Mouse (Mus musculus) liver, adult (tissue): ENCODE data around the gene Wbp2.

Experiments
- GATA4 ChIP-seq: IDR thresholded peaks from 2 replicates; pipeline ENCODE4 v1.6.1; 2014; ENCODE audit warnings: mild to moderate bottlenecking, low read length; ENCODE audit not compliant: insufficient replicate concordance

Gene Wbp2

DNA sequence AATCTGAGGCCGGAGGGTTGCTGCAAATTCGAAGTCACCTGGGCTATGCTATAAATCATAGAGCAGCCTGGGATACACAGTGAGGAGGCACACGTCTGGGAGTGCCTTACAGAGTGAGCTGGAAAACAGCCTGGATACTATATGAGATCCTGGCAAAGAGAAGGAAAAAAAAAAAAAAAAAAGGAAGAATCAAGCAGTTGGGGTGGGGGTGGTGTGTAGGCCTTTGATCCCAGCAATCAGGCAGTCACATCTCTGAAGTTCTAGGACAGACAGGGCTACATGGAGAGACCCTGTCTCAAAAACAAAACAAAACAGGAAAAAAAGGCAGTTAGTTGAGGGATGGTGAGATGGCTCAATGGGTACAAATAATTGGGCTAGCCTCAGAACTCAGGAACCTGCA is 50.1 kb downstream of the Wbp2 start:
- no peak for TF ChIP-seq GATA4

DNA sequence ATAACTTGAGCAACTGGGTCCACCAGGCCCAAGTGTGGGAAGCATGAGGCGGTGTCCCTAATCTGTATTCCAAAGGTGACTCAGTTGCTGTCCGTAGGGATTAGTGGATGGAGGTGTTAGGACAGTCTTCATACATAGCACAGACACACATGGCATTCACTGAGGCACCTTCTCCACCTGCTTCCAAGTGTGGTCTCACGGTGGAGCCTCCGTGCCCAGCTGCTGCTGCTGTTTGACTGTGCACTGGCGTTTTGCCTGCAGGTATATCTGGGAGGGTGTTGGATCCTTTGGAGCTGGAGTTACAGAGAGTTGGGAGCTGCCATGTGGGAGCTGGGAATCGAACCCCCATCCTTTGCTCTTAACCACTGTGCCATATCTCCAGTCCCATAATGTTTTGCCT is 52.2 kb downstream of the Wbp2 start:
- no peak for TF ChIP-seq GATA4

DNA sequence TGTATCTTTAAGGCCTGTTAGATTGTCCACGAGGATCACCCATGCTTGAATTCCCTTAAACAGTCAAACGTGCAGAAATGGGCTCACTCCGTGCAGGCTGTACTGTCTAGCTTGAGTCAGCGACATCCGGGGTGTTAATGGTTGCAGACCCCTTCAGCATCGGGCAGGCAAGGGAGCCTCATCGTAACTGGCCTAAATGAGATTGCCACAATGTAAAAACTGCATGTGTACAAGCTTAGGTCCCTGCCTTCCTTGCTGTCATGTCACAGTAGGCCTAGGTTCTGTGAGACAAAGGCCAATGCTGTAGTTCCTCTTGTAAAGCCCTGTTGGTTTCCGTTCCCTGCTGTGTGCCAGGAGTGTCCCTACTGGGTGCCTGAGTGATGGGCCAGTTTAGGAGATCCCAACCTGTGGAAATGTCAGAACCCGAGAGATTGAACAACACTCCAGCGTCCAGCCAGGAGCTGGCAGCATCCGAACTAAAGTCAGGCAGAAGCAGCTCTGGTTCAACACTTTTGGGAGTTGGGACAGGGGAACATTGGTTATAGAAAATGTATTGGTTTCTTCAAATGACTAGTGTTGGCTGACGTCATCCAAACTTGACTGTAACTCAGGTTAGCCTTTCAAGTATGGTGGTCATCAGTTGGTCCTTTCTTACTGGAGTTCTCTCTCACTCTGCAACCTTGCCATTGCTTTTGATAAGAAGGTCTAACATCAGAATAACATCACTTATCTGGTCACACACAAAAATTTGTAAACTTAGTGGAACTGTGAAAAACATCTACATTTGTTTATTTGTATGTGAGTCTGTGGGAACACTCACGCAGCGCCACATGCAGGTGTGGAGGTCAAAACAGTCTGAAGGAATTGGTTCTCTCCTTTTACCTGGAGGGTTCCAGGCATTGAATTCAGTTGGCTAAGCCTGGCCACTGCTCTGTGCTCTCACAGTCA is 55.6 kb downstream of the Wbp2 start:
- TF ChIP-seq GATA4, result no peak

DNA sequence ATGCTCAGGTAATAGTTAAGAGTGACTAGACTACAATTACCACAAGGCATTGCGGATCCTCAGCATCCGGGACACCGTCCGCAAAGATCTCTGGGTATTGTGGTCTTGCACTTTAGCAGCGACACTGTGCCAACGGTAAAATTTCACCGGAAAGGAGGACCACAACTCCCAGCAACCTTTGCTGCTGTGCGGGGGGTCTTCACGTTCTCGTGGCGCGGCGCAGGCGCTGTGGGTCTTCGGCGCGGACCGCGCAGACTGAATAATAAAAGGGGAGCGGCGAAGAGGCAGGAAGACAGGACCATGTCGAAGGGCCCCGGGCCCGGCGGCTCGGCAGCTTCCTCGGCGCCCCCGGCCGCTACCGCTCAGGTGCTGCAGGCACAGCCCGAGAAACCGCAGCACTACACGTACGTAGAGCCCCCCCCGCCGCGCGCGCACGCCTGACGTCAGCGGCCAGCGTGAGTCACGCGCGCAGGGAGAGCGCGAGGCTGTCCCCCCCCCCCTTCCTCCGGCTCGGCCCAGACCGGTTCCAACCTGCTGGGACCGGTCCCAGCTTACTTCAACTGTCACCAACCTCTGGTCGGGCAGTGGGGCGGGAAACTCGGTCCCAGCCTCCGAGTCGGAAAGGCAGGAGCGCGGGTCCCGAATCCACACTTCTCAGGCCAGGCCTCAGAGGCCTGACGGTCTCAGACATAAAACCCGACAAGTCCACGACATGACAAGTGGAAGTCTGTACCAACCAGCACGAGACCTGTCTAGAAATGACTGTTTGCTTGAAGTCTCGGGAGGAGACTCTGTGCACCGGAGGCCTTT is 56.5 kb downstream of the Wbp2 start, which contains the start of gene Unk:
TSS of gene Unk (plus strand) at position 235 of the 810 bp plus-strand sequence.
- TF ChIP-seq GATA4, result 0 out of 2 replicates have a peak, but pooled peaks have one; percentile 9

DNA sequence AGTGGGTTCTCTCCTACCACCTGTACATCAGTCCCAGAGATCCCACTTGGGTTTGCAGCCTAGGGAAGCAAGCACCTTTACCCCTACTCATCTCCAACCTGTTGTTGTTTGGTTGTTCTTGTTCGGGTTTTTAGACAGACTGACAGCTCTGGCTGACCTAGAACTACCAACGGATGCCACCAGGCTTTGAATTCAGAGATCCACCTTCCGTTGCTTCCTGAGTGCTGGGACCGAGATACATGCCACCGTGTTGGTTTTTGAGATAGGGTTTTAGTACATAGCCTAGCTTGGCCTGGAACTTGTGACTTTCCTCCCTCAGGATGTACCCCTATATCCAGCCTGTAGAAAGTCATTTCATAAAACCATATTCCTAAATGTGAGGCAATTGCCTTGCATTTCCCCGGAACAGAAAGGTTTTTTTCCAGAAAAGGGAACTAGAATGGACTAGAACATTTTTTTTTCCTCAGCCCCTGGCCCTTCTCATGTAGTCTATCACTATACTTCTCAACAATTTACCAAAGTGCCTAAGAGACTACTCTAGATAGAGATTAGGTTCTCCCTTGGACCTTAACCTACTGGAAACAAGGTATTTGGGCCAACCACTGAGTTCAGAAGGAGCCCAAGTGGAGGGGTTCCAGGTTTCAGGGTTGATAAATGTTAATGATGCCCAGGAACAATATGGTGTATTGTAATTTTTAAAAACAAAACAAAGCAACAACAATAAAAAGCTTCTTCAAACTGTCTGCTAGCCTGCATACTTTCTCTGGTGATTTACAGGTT is 57.5 kb downstream of the Wbp2 start:
- TF ChIP-seq GATA4, result no peak
